Comparison of ENCODE assay signal across 23 mouse cellular contexts in the genomic region with DNA sequence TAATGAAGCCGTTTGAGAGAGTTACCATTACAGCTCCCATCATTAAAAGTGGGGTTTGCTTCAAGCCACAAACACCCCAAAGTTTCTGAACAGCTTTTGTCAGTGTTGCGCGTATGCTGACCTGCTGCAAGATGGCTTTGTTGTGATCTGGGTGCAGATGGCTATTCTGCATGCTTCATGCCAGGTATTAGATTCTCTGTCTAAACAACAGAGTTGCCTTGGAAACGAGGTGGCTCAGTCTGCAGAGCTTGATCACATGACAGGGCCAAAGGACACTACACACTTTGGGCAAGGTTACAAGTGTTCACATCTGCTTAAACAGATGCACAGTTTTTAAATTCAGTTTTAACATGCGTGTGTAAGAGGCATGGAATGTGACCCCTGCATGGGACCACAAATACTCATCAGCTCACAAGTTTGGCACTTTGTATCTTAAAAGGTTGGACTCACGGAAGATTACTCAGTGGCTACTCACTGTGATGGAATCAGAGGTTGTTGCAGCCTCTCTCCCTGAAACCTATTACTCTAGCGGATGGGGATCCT.
DNase-seq lines count a peak whose midpoint lies in the region; ATAC-seq lines count a peak whose summit lies in the region.
"Had no signal": no experiment of that assay in that cellular context is flagged by ENCODE, and none has a peak within 500 bp of the region (broad histone marks: within the 10 kb centered on the region; RNA-seq: fewer than 3 reads in every experiment).

No protein-coding gene starts in this region.

- 78% methylated on average over 7 of the region's 7 CpGs for whole genome bisulfite sequencing in midbrain, embryonic 10.5 days
- WGBS in midbrain, embryonic 16.5 days: 65% methylated on average over 7 of the region's 7 CpGs
- 63% methylated on average over 7 of the region's 7 CpGs for WGBS in limb, embryonic 12.5 days

- H3K9ac ChIP-seq in midbrain, embryonic 16.5 days (ENCODE audit: low read depth, low read length): no peak overlapping the region
- no peak overlapping the region for H3K9ac ChIP-seq in limb, embryonic 12.5 days (replicated peaks)
- H3K9ac ChIP-seq: embryonic facial prominence, embryonic 13.5 days had no signal

- intact Hi-C loops in left cerebral cortex, postnatal 14 days (cut with DNase I): no loop called here

- H3K36me3 ChIP-seq in midbrain, embryonic 10.5 days: no peaks in the 10 kb centered on the region
- no peaks in the 10 kb centered on the region for H3K36me3 ChIP-seq in midbrain, embryonic 16.5 days (ENCODE audit: control insufficient read depth, insufficient read depth, low read length)
- no peaks in the 10 kb centered on the region for H3K36me3 ChIP-seq in limb, embryonic 12.5 days
- H3K36me3 ChIP-seq: embryonic facial prominence, embryonic 13.5 days; hindbrain, embryonic 10.5 days had no signal

- H3K4me2 ChIP-seq in midbrain, embryonic 16.5 days (ENCODE audit: low read length): no peak overlapping the region
- no peak overlapping the region for H3K4me2 ChIP-seq in limb, embryonic 12.5 days
- H3K4me2 ChIP-seq: embryonic facial prominence, embryonic 13.5 days; heart, embryonic 11.5 days; liver, embryonic 11.5 days had no signal

- H3K27me3 ChIP-seq in midbrain, embryonic 10.5 days (ENCODE audit: low read depth, poor library complexity, severe bottlenecking): no peaks in the 10 kb centered on the region
- H3K27me3 ChIP-seq in midbrain, embryonic 16.5 days (ENCODE audit: control insufficient read depth, insufficient read depth, low read depth, low read length): no peaks in the 10 kb centered on the region
- H3K27me3 ChIP-seq in limb, embryonic 12.5 days: no peaks in the 10 kb centered on the region
- H3K27me3 ChIP-seq: embryonic facial prominence, embryonic 13.5 days; Patski had no signal

- no peak overlapping the region for H3K4me3 ChIP-seq in midbrain, embryonic 10.5 days
- no peak overlapping the region for H3K4me3 ChIP-seq in midbrain, embryonic 16.5 days (ENCODE audit: low read depth, low read length)
- H3K4me3 ChIP-seq in limb, embryonic 12.5 days (replicated peaks): no peak overlapping the region
- H3K4me3 ChIP-seq: embryonic facial prominence, embryonic 13.5 days; hindbrain, embryonic 10.5 days had no signal

- peaks cover 14% of the 10 kb centered on the region for H3K4me1 ChIP-seq in midbrain, embryonic 10.5 days
- H3K4me1 ChIP-seq in midbrain, embryonic 16.5 days (ENCODE audit: control insufficient read depth, insufficient read depth, low read length): 0 out of 2 replicates have a peak, but pooled peaks cover 2% of the 10 kb centered on the region
- H3K4me1 ChIP-seq in limb, embryonic 12.5 days (replicated peaks): peaks cover 74% of the 10 kb centered on the region

- ATAC-seq in midbrain, embryonic 16.5 days: no peak
- no peak for ATAC-seq in limb, embryonic 12.5 days (ENCODE audit: insufficient number of reproducible peaks, insufficient read depth, low FRiP score, low TSS enrichment, low read depth)
- ATAC-seq: forebrain, embryonic 14.5 days; Patski had no signal

- H3K27ac ChIP-seq in midbrain, embryonic 10.5 days (replicated peaks): no peak overlapping the region
- no peak overlapping the region for H3K27ac ChIP-seq in midbrain, embryonic 16.5 days (ENCODE audit: low read length)
- H3K27ac ChIP-seq in limb, embryonic 12.5 days: peak overlapping the region; percentile 87
- H3K27ac ChIP-seq: embryonic facial prominence, embryonic 13.5 days; hindbrain, embryonic 10.5 days; kidney, postnatal 0 days; stomach, postnatal 0 days had no signal

- DNase-seq in embryo, embryonic 10 days (ENCODE audit: low spot score): peak; percentile 31
- DNase-seq in embryo, embryonic 10.5 days (ENCODE audit: low spot score): no peak
- DNase-seq in midbrain, embryonic 10.5 days (ENCODE audit: low spot score): peak; percentile 20
- no peak for DNase-seq in adrenal gland, postnatal 14 days
- no peak for DNase-seq in left cerebral cortex, postnatal 14 days (ENCODE audit: low spot score in 2 of 2)
- no peak for DNase-seq in spleen, postnatal 10 days (ENCODE audit: low spot score in 2 of 2)
- DNase-seq: cerebellum, adult 18-20 months; cerebellum, postnatal 14 days; embryo, embryonic 11 days; kidney, adult 11 months; lung, adult 2 months; lung, postnatal 14 days; thymus, adult 2 months had no signal

- H3K9me3 ChIP-seq in midbrain, embryonic 10.5 days (replicated peaks): no peaks in the 10 kb centered on the region
- H3K9me3 ChIP-seq in midbrain, embryonic 16.5 days (replicated peaks; ENCODE audit: control insufficient read depth, low read length, poor library complexity, severe bottlenecking): no peaks in the 10 kb centered on the region
- no peaks in the 10 kb centered on the region for H3K9me3 ChIP-seq in limb, embryonic 12.5 days
- H3K9me3 ChIP-seq: embryonic facial prominence, embryonic 13.5 days; hindbrain, embryonic 10.5 days had no signal

Comparison
In these comparisons a context has a peak if more than half of its experiments do, and no peak if none do; other contexts are left out.
1. DNase-seq: peak in embryo, embryonic 10 days (single experiment) and midbrain, embryonic 10.5 days (single experiment); none in embryo, embryonic 10.5 days (single experiment), adrenal gland, postnatal 14 days (single experiment), left cerebral cortex, postnatal 14 days (0 of 2) and spleen, postnatal 10 days (0 of 2).